19 mouse cellular contexts compared by ENCODE assay signal in genomic region chr3:98254656-98255583, GRCm38 (mm10). TPM values are rescaled to one million over a fixed set of nuclear protein-coding genes. Genes with fewer than 3 reads are reported as not detected.
DNase-seq lines count a peak whose midpoint lies in the region; ATAC-seq and TF ChIP-seq lines count a peak whose summit lies in the region.
"Had no signal": no experiment of that assay in that cellular context is flagged by ENCODE, and none has a peak within 500 bp of the region (broad histone marks: within the 10 kb centered on the region; RNA-seq: fewer than 3 reads in every experiment).

No protein-coding gene starts in this region.

- DNase-seq in forebrain, postnatal 0 days: no peak
- no peak for DNase-seq in layer of hippocampus, adult 2 months (ENCODE audit: low spot score in 2 of 2)
- no peak for DNase-seq in layer of hippocampus, adult 9-10 months (ENCODE audit: low spot score)
- no peak for DNase-seq in testis, postnatal 10 days (ENCODE audit: low spot score)
- DNase-seq in MN1 (ENCODE audit: low spot score): no peak
- DNase-seq in ovary, postnatal 14 days (ENCODE audit: low spot score): no peak
- DNase-seq: B cell, adult 2 months; gastrocnemius, adult 2 months; liver, embryonic 13.5 days; spleen, adult 18-20 months; thymus, postnatal 14 days had no signal

- WGBS in forebrain, postnatal 0 days: 78% methylated on average over 8 of the region's 8 CpGs
- WGBS in forebrain, embryonic 16.5 days: 84% methylated on average over 8 of the region's 8 CpGs

- peak; percentile 29; the same call in 1 of the 2 replicates for ATAC-seq in forebrain, postnatal 0 days
- no peak for ATAC-seq in forebrain, embryonic 16.5 days
- ATAC-seq: forebrain, embryonic 13.5 days had no signal

- no peaks in the 10 kb centered on the region for H3K9me3 ChIP-seq in forebrain, postnatal 0 days (ENCODE audit: low read length)
- H3K9me3 ChIP-seq in forebrain, embryonic 16.5 days (ENCODE audit: control insufficient read depth, low read length): no peaks in the 10 kb centered on the region
- H3K9me3 ChIP-seq: forebrain, embryonic 13.5 days; liver, embryonic 13.5 days; midbrain, embryonic 12.5 days had no signal

- no peak overlapping the region for H3K27ac ChIP-seq in forebrain, postnatal 0 days (ENCODE audit: low read depth, low read length)
- no peak overlapping the region for H3K27ac ChIP-seq in forebrain, embryonic 16.5 days (ENCODE audit: low read length)
- peak overlapping the region; percentile 46; the same call in 1 of the 2 replicates for H3K27ac ChIP-seq in layer of hippocampus, adult 2 months
- peak overlapping the region; percentile 25; the same call in 1 of the 2 replicates for H3K27ac ChIP-seq in testis, adult 2 months (ENCODE audit: control insufficient read depth, insufficient read depth, low read depth, low read length)
- H3K27ac ChIP-seq: forebrain, embryonic 13.5 days; gastrocnemius, adult 2 months; liver, embryonic 13.5 days; midbrain, embryonic 12.5 days had no signal

- no peaks in the 10 kb centered on the region for H3K4me1 ChIP-seq in forebrain, postnatal 0 days (ENCODE audit: insufficient read depth)
- no peaks in the 10 kb centered on the region for H3K4me1 ChIP-seq in forebrain, embryonic 16.5 days (replicated peaks; ENCODE audit: control insufficient read depth, insufficient read depth, low read length)
- H3K4me1 ChIP-seq in testis, adult 2 months (ENCODE audit: control insufficient read depth, insufficient read depth, low read length): peaks cover 6% of the 10 kb centered on the region
- H3K4me1 ChIP-seq: forebrain, embryonic 13.5 days; liver, embryonic 13.5 days; midbrain, embryonic 12.5 days had no signal

- no peak overlapping the region for H3K9ac ChIP-seq in forebrain, postnatal 0 days
- H3K9ac ChIP-seq in forebrain, embryonic 16.5 days (replicated peaks; ENCODE audit: low read depth, low read length): no peak overlapping the region
- H3K9ac ChIP-seq: forebrain, embryonic 13.5 days; liver, embryonic 13.5 days; midbrain, embryonic 12.5 days had no signal

- H3K36me3 ChIP-seq in forebrain, postnatal 0 days (ENCODE audit: insufficient read depth): no peaks in the 10 kb centered on the region
- H3K36me3 ChIP-seq in forebrain, embryonic 16.5 days (ENCODE audit: control insufficient read depth, insufficient read depth): no peaks in the 10 kb centered on the region
- no peaks in the 10 kb centered on the region for H3K36me3 ChIP-seq in testis, adult 2 months (ENCODE audit: control insufficient read depth, insufficient read depth, low read length)
- H3K36me3 ChIP-seq: liver, embryonic 13.5 days; midbrain, embryonic 12.5 days had no signal

- H3K4me3 ChIP-seq in forebrain, postnatal 0 days (ENCODE audit: low read depth, low read length): no peak overlapping the region
- H3K4me3 ChIP-seq in forebrain, embryonic 16.5 days (replicated peaks; ENCODE audit: low read length): no peak overlapping the region
- no peak overlapping the region for H3K4me3 ChIP-seq in layer of hippocampus, adult 2 months
- H3K4me3 ChIP-seq in testis, adult 2 months (ENCODE audit: control insufficient read depth, low read depth, low read length): no peak overlapping the region
- H3K4me3 ChIP-seq: forebrain, embryonic 13.5 days; gastrocnemius, adult 2 months; liver, embryonic 13.5 days; midbrain, embryonic 12.5 days had no signal

- no peak for TF ChIP-seq CTCF in forebrain, postnatal 0 days (IDR thresholded peaks at IDR 0.05; ENCODE audit: low read depth)
- peak; percentile 12; the same call in 1 of the 2 replicates for TF ChIP-seq CTCF in layer of hippocampus, adult 2 months (conservative IDR thresholded peaks at IDR 0.05)
- no peak for TF ChIP-seq CTCF in testis, adult 2 months (IDR thresholded peaks at IDR 0.05; ENCODE audit: control insufficient read depth, insufficient read depth, insufficient replicate concordance, low read depth, low read length)

- H3K4me2 ChIP-seq in forebrain, postnatal 0 days (ENCODE audit: low read depth): no peak overlapping the region
- no peak overlapping the region for H3K4me2 ChIP-seq in forebrain, embryonic 16.5 days (ENCODE audit: low read length)
- H3K4me2 ChIP-seq: forebrain, embryonic 13.5 days; liver, embryonic 13.5 days; midbrain, embryonic 12.5 days had no signal

- 0 out of 2 replicates have a peak, but pooled peaks have one; percentile 24 for TF ChIP-seq POLR2A in testis, adult 2 months (IDR thresholded peaks at IDR 0.05; ENCODE audit: control insufficient read depth, low read depth, low read length)

- H3K27me3 ChIP-seq in forebrain, postnatal 0 days (ENCODE audit: insufficient read depth, low read length): no peaks in the 10 kb centered on the region
- no peaks in the 10 kb centered on the region for H3K27me3 ChIP-seq in forebrain, embryonic 16.5 days (replicated peaks; ENCODE audit: control insufficient read depth, insufficient read depth, low read length)
- no peaks in the 10 kb centered on the region for H3K27me3 ChIP-seq in testis, adult 2 months (ENCODE audit: control insufficient read depth, insufficient read depth, low read length)
- H3K27me3 ChIP-seq: forebrain, embryonic 13.5 days; liver, embryonic 13.5 days; midbrain, embryonic 12.5 days had no signal

RNA-seq across cellular contexts. Expression of gene Hmgcs2, which starts 25.3 kb away (rescaled TPM):
- 22.5 and 26.9 TPM in 2 replicates for total RNA-seq in forebrain, postnatal 0 days (2014; rRNA removed)
- polyA plus RNA-seq in forebrain, postnatal 0 days (2015; fragmentation: Nextera tagmentation; extraction: Ambion mirVana): 30.0 and 33.6 TPM in 2 replicates
- 10.8 and 12.8 TPM in 2 replicates for polyA plus RNA-seq in forebrain, embryonic 16.5 days (2015; fragmentation: Nextera tagmentation; extraction: Ambion mirVana)
- 10 to 100 TPM in 1 of 2 experiments, 1 to 10 TPM in 1; 8.3 to 10.3 TPM for total RNA-seq in layer of hippocampus, adult 2 months (2021)
- polyA plus RNA-seq in testis, adult 2 months (2012; rRNA removed): 42.8 and 59.5 TPM in 2 replicates
- total RNA-seq: ES-E14 had no signal

RNA-seq across cellular contexts. Expression of gene Reg4, which starts 33.0 kb away (rescaled TPM):
- total RNA-seq in forebrain, postnatal 0 days (2014; rRNA removed): not detected in 2 replicates
- polyA plus RNA-seq in forebrain, postnatal 0 days (2015; fragmentation: Nextera tagmentation; extraction: Ambion mirVana): not detected in 2 replicates
- polyA plus RNA-seq in forebrain, embryonic 16.5 days (2015; fragmentation: Nextera tagmentation; extraction: Ambion mirVana): not detected in 2 replicates
- total RNA-seq in layer of hippocampus, adult 2 months (2021): not detected
- 0.37 and 0.43 TPM in 2 replicates for polyA plus RNA-seq in testis, adult 2 months (2012; rRNA removed)
- total RNA-seq: ES-E14; gastrocnemius, adult 2 months; layer of hippocampus, adult 8-10 months had no signal
- polyA plus RNA-seq: embryonic facial prominence, embryonic 14.5 days; forebrain, embryonic 13.5 days; heart, postnatal 0 days; liver, embryonic 13.5 days; midbrain, embryonic 12.5 days had no signal

Comparison
In these comparisons a context has a peak if more than half of its experiments do, and no peak if none do; other contexts are left out.
1. H3K27ac ChIP-seq: peak in layer of hippocampus, adult 2 months (single experiment) and testis, adult 2 months (single experiment); none in forebrain, postnatal 0 days (single experiment) and forebrain, embryonic 16.5 days (single experiment).